Mouse (Mus musculus): ENCODE measurements around the gene Bst2. TPM values are rescaled to one million over a fixed set of nuclear protein-coding genes. Genes with fewer than 3 reads are reported as not detected.

Bst2 gene
- polyA plus RNA-seq, 2 experiments, result 12.2 to 41.1 TPM

GRCm38 (mm10) chr8:71554644-71555043, 17.4 kb upstream of the Bst2 start:
- ATAC-seq (ENCODE audit: insufficient read depth), result no peak

GRCm38 (mm10) chr8:71554001-71554400, 16.7 kb upstream of the Bst2 start:
- no peak for DNase-seq (ENCODE audit: low read depth in 3 of 3, low spot score in 3 of 3)
- Histone ChIP-seq H3K4me2 (ENCODE audit: low read depth) (no peak overlapping the region), H3K36me3 (replicated peaks; ENCODE audit: control insufficient read depth, insufficient read depth, low read depth) (no peaks in the 10 kb centered on the region), H3K9me3 (ENCODE audit: control insufficient read depth, low read length) (no peaks in the 10 kb centered on the region), H3K27ac (no peak overlapping the region), H3K27me3 (ENCODE audit: control insufficient read depth, insufficient read depth, low read length) (peaks cover 10% of the 10 kb centered on the region), H3K4me3 (ENCODE audit: insufficient read depth in 1 of 2, low read depth in 2 of 2, low read length in 2 of 2) (no peak overlapping the region), H3K9ac (replicated peaks) (no peak overlapping the region), H3K4me1 (replicated peaks; ENCODE audit: control insufficient read depth in 2 of 2, insufficient read depth in 2 of 2, low read length in 1 of 2) (peaks cover 7 to 14% of the 10 kb centered on the region in 2 experiments)
- ATAC-seq (ENCODE audit: insufficient read depth), result no peak
- 49% methylated on average over 6 of the region's 6 CpGs for WGBS (ENCODE audit: insufficient replicate concordance)
- no peak for TF ChIP-seq EP300 (IDR thresholded peaks at IDR 0.05; ENCODE audit: low read depth)
- no peak for TF ChIP-seq CTCF (IDR thresholded peaks at IDR 0.05; ENCODE audit: low read depth)

More at GRCm38 (mm10) chr8:71554644-71555043, 17.4 kb upstream of the Bst2 start:
- WGBS (ENCODE audit: insufficient replicate concordance), result 78% methylated on average over 2 of the region's 2 CpGs
- Histone ChIP-seq H3K27ac (no peak overlapping the region), H3K27me3 (ENCODE audit: control insufficient read depth, insufficient read depth, low read length) (peaks cover 10% of the 10 kb centered on the region), H3K4me2 (ENCODE audit: low read depth) (no peak overlapping the region), H3K9me3 (ENCODE audit: control insufficient read depth, low read length) (no peaks in the 10 kb centered on the region), H3K9ac (replicated peaks) (no peak overlapping the region), H3K4me1 (replicated peaks; ENCODE audit: control insufficient read depth in 2 of 2, insufficient read depth in 2 of 2, low read length in 1 of 2) (peaks cover 9 to 20% of the 10 kb centered on the region in 2 experiments), H3K4me3 (ENCODE audit: insufficient read depth in 1 of 2, low read depth in 2 of 2, low read length in 2 of 2) (no peak overlapping the region), H3K36me3 (replicated peaks; ENCODE audit: control insufficient read depth, insufficient read depth, low read depth) (no peaks in the 10 kb centered on the region)
- TF ChIP-seq CTCF (IDR thresholded peaks at IDR 0.05; ENCODE audit: low read depth) (no peak), EP300 (IDR thresholded peaks at IDR 0.05; ENCODE audit: low read depth) (no peak)
- DNase-seq (ENCODE audit: low read depth in 3 of 3, low spot score in 3 of 3), result no peak

GRCm38 (mm10) chr8:71552770-71553169, 15.5 kb upstream of the Bst2 start:
- no peak overlapping the region for H3K4me3 ChIP-seq (ENCODE audit: insufficient read depth in 1 of 2, low read depth in 2 of 2, low read length in 2 of 2)
- DNase-seq (ENCODE audit: low read depth in 3 of 3, low spot score in 3 of 3), result no peak
- H3K27me3 ChIP-seq (ENCODE audit: control insufficient read depth, insufficient read depth, low read length), result no peaks in the 10 kb centered on the region; the same call in 1 of the 2 replicates
- peaks cover 0 to 14% of the 10 kb centered on the region in 2 experiments; a peak in 3 of 4 replicates for H3K4me1 ChIP-seq (replicated peaks; ENCODE audit: control insufficient read depth in 2 of 2, insufficient read depth in 2 of 2, low read length in 1 of 2)
- H3K27ac ChIP-seq, result no peak overlapping the region
- H3K9ac ChIP-seq (replicated peaks), result no peak overlapping the region
- WGBS (ENCODE audit: insufficient replicate concordance), result 57% methylated on average over 6 of the region's 6 CpGs
- no peaks in the 10 kb centered on the region for H3K9me3 ChIP-seq (ENCODE audit: control insufficient read depth, low read length)
- TF ChIP-seq CTCF (IDR thresholded peaks at IDR 0.05; ENCODE audit: low read depth), result no peak
- no peak for TF ChIP-seq EP300 (IDR thresholded peaks at IDR 0.05; ENCODE audit: low read depth)
- no peak for ATAC-seq (ENCODE audit: insufficient read depth)
- H3K36me3 ChIP-seq (replicated peaks; ENCODE audit: control insufficient read depth, insufficient read depth, low read depth), result no peaks in the 10 kb centered on the region
- H3K4me2 ChIP-seq (ENCODE audit: low read depth), result no peak overlapping the region

- DNase-seq (ENCODE audit: low read depth in 3 of 3, low spot score in 3 of 3) (no peak), ATAC-seq (ENCODE audit: insufficient read depth) (no peak)
- Histone ChIP-seq H3K27me3 (ENCODE audit: control insufficient read depth, insufficient read depth, low read length) (no peaks in the 10 kb centered on the region), H3K4me1 (replicated peaks; ENCODE audit: control insufficient read depth in 2 of 2, insufficient read depth in 2 of 2, low read length in 1 of 2) (peaks cover 0 to 14% of the 10 kb centered on the region in 2 experiments; a peak in 3 of 4 replicates), H3K4me3 (ENCODE audit: insufficient read depth in 1 of 2, low read depth in 2 of 2, low read length in 2 of 2) (no peak overlapping the region), H3K4me2 (ENCODE audit: low read depth) (no peak overlapping the region), H3K27ac (no peak overlapping the region), H3K9ac (replicated peaks) (no peak overlapping the region), H3K36me3 (replicated peaks; ENCODE audit: control insufficient read depth, insufficient read depth, low read depth) (no peaks in the 10 kb centered on the region; the same call in 1 of the 2 replicates), H3K9me3 (ENCODE audit: control insufficient read depth, low read length) (no peaks in the 10 kb centered on the region)
- no peak for TF ChIP-seq CTCF (IDR thresholded peaks at IDR 0.05; ENCODE audit: low read depth)
- WGBS (ENCODE audit: insufficient replicate concordance), result 66% methylated on average over 7 of the region's 7 CpGs
These were observed 13.5 kb upstream of the Bst2 start for GRCm38 (mm10) chr8:71550754-71551153.

GRCm38 (mm10) chr8:71547590-71547989, 10.3 kb upstream of the Bst2 start:
- Histone ChIP-seq H3K9ac (replicated peaks) (no peak overlapping the region), H3K36me3 (replicated peaks; ENCODE audit: control insufficient read depth, insufficient read depth, low read depth) (no peaks in the 10 kb centered on the region; the same call in 1 of the 2 replicates), H3K9me3 (ENCODE audit: control insufficient read depth, low read length) (no peaks in the 10 kb centered on the region), H3K4me2 (ENCODE audit: low read depth) (no peak overlapping the region), H3K27ac (no peak overlapping the region), H3K4me1 (replicated peaks; ENCODE audit: control insufficient read depth in 2 of 2, insufficient read depth in 2 of 2, low read length in 1 of 2) (peaks cover 3 to 6% of the 10 kb centered on the region in 2 experiments; a peak in 1 of 4 replicates), H3K27me3 (ENCODE audit: control insufficient read depth, insufficient read depth, low read length) (no peaks in the 10 kb centered on the region), H3K4me3 (ENCODE audit: insufficient read depth in 1 of 2, low read depth in 2 of 2, low read length in 2 of 2) (no peak overlapping the region)
- DNase-seq (ENCODE audit: low read depth in 3 of 3, low spot score in 3 of 3), result no peak
- ATAC-seq (ENCODE audit: insufficient read depth), result no peak
- WGBS (ENCODE audit: insufficient replicate concordance), result 71% methylated on average over 7 of the region's 7 CpGs
- TF ChIP-seq EP300 (IDR thresholded peaks at IDR 0.05; ENCODE audit: low read depth), result no peak
- no peak for TF ChIP-seq CTCF (IDR thresholded peaks at IDR 0.05; ENCODE audit: low read depth)
